Mouse (Mus musculus) kidney, adult 2 months (tissue): ENCODE measurements around the gene Tomm40.

Experiments used
- CTCF ChIP-seq: fragments of 200-500 bp; conservative IDR thresholded peaks from 2 replicates; pipeline ENCODE4 v1.5.1; 2011; ENCODE audit warnings: low read depth, mild to moderate bottlenecking, control low read depth, low read length, moderate library complexity, mixed read lengths; ENCODE audit not compliant: insufficient read depth, insufficient read length
- POLR2A ChIP-seq: fragments of 200-500 bp; IDR thresholded peaks from one replicate; pipeline ENCODE4 v1.6.1; 2011; ENCODE audit warnings: low read depth, low read length, control low read depth

DNA sequence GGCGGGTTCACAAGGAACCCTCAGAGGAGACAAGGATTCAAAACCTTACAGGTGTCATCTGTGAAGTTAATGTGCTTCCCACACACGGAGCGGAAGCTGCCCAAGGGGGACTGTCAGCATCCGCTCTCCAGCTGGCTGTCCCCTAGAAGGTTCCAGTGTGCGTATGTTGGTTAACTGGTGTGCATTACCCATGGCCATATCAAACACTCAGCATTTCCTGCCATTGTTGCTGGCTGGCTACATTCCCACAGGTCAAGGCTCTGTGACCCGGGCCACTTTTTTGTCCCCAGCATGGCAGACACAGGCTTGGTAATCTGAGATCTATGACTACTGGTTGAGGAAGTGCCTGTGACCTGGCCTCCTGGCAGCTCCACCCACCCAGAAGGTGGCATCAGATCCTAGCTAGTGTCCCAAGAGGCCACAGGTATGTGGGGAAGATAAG, 7.5 kb upstream of the Tomm40 start:
- TF ChIP-seq CTCF (no peak), POLR2A (no peak)
